Mouse (Mus musculus) gastrocnemius, adult 8-10 months (tissue): ENCODE measurements around the gene Cma2. TPM values are rescaled to one million over a fixed set of nuclear protein-coding genes. Genes with fewer than 3 reads are reported as not detected.

Source experiments
- total RNA-seq, 4 experiments: library from RNA; stranded (reverse); gene quantifications; 2 replicates each; pipeline ENCODE4 v1.2.4; 2022

Gene Cma2
- total RNA-seq, 4 experiments from 2014 or later: not detected

Other genes with a start within 250 kb of the Cma2 start
- gene Tgm1, start 237.1 kb upstream of the Cma2 start, total RNA-seq: under 1 TPM in 3 of 4 experiments, not detected in 1; 0.09 to 0.12 (median 0.11) TPM
- 10 to 100 TPM in 2 of 4 experiments, 1 to 10 TPM in 2; 9.4 to 13.2 (median 11.0) TPM for gene Rabggta, start 228.7 kb upstream of the Cma2 start, total RNA-seq
- 10 to 100 TPM; 26.4 to 37.6 (median 31.6) TPM for gene Dhrs1, start 205.3 kb upstream of the Cma2 start, total RNA-seq
- 10 to 100 TPM in 2 of 4 experiments, 1 to 10 TPM in 2; 9.4 to 14.8 (median 10.1) TPM for gene Nop9, start 205.3 kb upstream of the Cma2 start, total RNA-seq
- not detected for gene Cideb, start 192.5 kb upstream of the Cma2 start, total RNA-seq
- gene Ltb4r2, start 189.6 kb upstream of the Cma2 start, total RNA-seq: not detected
- gene Ltb4r1, start 185.0 kb upstream of the Cma2 start, total RNA-seq: under 1 TPM in 1 of 4 experiments, not detected in 3; 0.27 TPM
- gene Adcy4, start 166.9 kb upstream of the Cma2 start, total RNA-seq: 1 to 10 TPM; 3.4 to 7.1 (median 3.6) TPM
- 1 to 10 TPM in 3 of 4 experiments, not detected in 1; 1.0 to 1.3 (median 1.3) TPM for gene Ripk3, start 162.1 kb upstream of the Cma2 start, total RNA-seq
- 1 to 10 TPM; 1.9 to 3.3 (median 2.5) TPM for gene Nfatc4, start 127.8 kb upstream of the Cma2 start, total RNA-seq
- gene Nynrin, start 97.0 kb upstream of the Cma2 start, total RNA-seq: 1 to 10 TPM; 1.2 to 3.6 (median 1.9) TPM
- not detected for gene Cbln3, start 66.6 kb upstream of the Cma2 start, total RNA-seq
- gene Khnyn, start 66.0 kb upstream of the Cma2 start, total RNA-seq: 1 to 10 TPM; 4.4 to 6.3 (median 4.9) TPM
- gene Sdr39u1, start 50.7 kb upstream of the Cma2 start, total RNA-seq: 100 to 1,000 TPM; 137 to 151 (median 145) TPM
- 1 to 10 TPM in 3 of 4 experiments, under 1 TPM in 1; 0.99 to 5.3 (median 1.8) TPM for gene Cma1, start 6.3 kb upstream of the Cma2 start, total RNA-seq
- not detected for gene Mcpt1, start 67.0 kb downstream of the Cma2 start, total RNA-seq
- gene Mcpt9, start 79.5 kb downstream of the Cma2 start, total RNA-seq: not detected
- not detected for gene Mcpt2, start 91.1 kb downstream of the Cma2 start, total RNA-seq
- gene Mcpt4, start 111.3 kb downstream of the Cma2 start, total RNA-seq: 1 to 10 TPM in 3 of 4 experiments, under 1 TPM in 1; 0.53 to 2.6 (median 1.8) TPM
- gene Mcpt8, start 134.3 kb downstream of the Cma2 start, total RNA-seq: not detected
- not detected for gene Ctsg, start 151.6 kb downstream of the Cma2 start, total RNA-seq
- gene Gzme, start 169.6 kb downstream of the Cma2 start, total RNA-seq: not detected
- not detected for gene Gzmd, start 181.6 kb downstream of the Cma2 start, total RNA-seq
- not detected for gene Gzmg, start 208.6 kb downstream of the Cma2 start, total RNA-seq
- not detected for gene Gzmn, start 223.6 kb downstream of the Cma2 start, total RNA-seq